Mouse (Mus musculus) kidney, embryonic 16.5 days (tissue): ENCODE measurements around the gene Olfr1380. TPM values are rescaled to one million over a fixed set of nuclear protein-coding genes. Genes with fewer than 3 reads are reported as not detected.
"Not testable (repeated sequence)": the region's sequence is repeated elsewhere in the genome, so short reads cannot be mapped to it uniquely, and the experiment has no call there.

Experiments
- ATAC-seq: fragments of 200-750 bp; cut with Nextera tagmentation; 2 replicates; pipeline ENCODE4 v1.8.0; 2017; ENCODE audit warnings: moderate TSS enrichment; ENCODE audit not compliant: low FRiP score, low TSS enrichment
- H3K27ac ChIP-seq: fragments of 300-500 bp; sonication (generic); 2 replicates; pipeline ENCODE4 v1.5.1; 2014; ENCODE audit warnings: low read length
- H3K27me3 ChIP-seq: fragments of 300-500 bp; sonication (generic); 2 replicates; pipeline ENCODE4 v1.6.1; 2014; ENCODE audit warnings: low read length, control low read depth, mixed read lengths; ENCODE audit not compliant: insufficient read depth
- H3K36me3 ChIP-seq: fragments of 300-500 bp; sonication (generic); 2 replicates; pipeline ENCODE4 v1.6.1; 2014; ENCODE audit warnings: low read length, control low read depth, mixed read lengths; ENCODE audit not compliant: insufficient read depth
- H3K4me1 ChIP-seq: fragments of 300-500 bp; sonication (generic); 2 replicates; pipeline ENCODE4 v1.6.1; 2014; ENCODE audit warnings: low read length, control low read depth, mixed read lengths; ENCODE audit not compliant: insufficient read depth
- H3K4me2 ChIP-seq: fragments of 300-500 bp; sonication (generic); replicated peaks from 2 replicates; pipeline ENCODE4 v1.6.1; 2014; ENCODE audit warnings: low read depth, low read length
- H3K4me3 ChIP-seq: fragments of 300-500 bp; sonication (generic); 2 replicates; pipeline ENCODE4 v1.5.1; 2014; ENCODE audit warnings: mild to moderate bottlenecking, low read length
- H3K9ac ChIP-seq: fragments of 300-500 bp; sonication (generic); replicated peaks from 2 replicates; pipeline ENCODE4 v1.6.1; 2014; ENCODE audit warnings: low read length
- H3K9me3 ChIP-seq: fragments of 300-500 bp; sonication (generic); 2 replicates; pipeline ENCODE4 v1.6.1; 2016; ENCODE audit warnings: low read length, control low read depth
- WGBS: fragments of 180-500 bp; shearing (Covaris S2); extraction: QIAGEN DNeasy Blood & Tissue Kit; methylation state at CpG from one replicate; pipeline ENCODE4 v1.1.7; 2014; 5-methylcytosine and 5-hydroxymethylcytosine counted together
- polyA plus RNA-seq: library from polyadenylated mRNA; unstranded; fragments of >200 nt; fragmentation: Nextera tagmentation; extraction: Ambion mirVana; gene quantifications from 2 replicates; pipeline ENCODE4 v1.2.1, GENCODE M21; 2015

The Olfr1380 gene
- not detected in 2 replicates for polyA plus RNA-seq

GRCm38 (mm10) chr11:49556578-49556977 is at the start of gene Olfr1380:
Gene Olfr1380 (plus strand): TSS chr11:49556878.
- not testable (repeated sequence) for H3K9ac ChIP-seq, H3K9me3 ChIP-seq, H3K27me3 ChIP-seq, H3K4me1 ChIP-seq, H3K4me3 ChIP-seq, H3K36me3 ChIP-seq, H3K4me2 ChIP-seq, H3K27ac ChIP-seq, ATAC-seq
- 76% methylated on average over 5 of the region's 5 CpGs for WGBS

- WGBS: 73% methylated on average over 5 of the region's 5 CpGs
- Histone ChIP-seq H3K27ac (no peak overlapping the region), H3K4me3 (no peak overlapping the region), H3K27me3 (no peaks in the 10 kb centered on the region), H3K9me3 (no peaks in the 10 kb centered on the region), H3K36me3 (no peaks in the 10 kb centered on the region), H3K9ac (no peak overlapping the region), H3K4me1 (no peaks in the 10 kb centered on the region), H3K4me2 (no peak overlapping the region)
- no peak for ATAC-seq
These were observed 38.6 kb upstream of the Olfr1380 start for GRCm38 (mm10) chr11:49518086-49518485.

GRCm38 (mm10) chr11:49519348-49519747 is 37.3 kb upstream of the Olfr1380 start, which contains the start of gene Olfr1383:
Gene Olfr1383 (plus strand): TSS chr11:49519648.
- Histone ChIP-seq H3K4me3 (no peak within 1 kb of the TSS), H3K9ac (no peak within 1 kb of the TSS), H3K9me3 (no peaks in the 10 kb centered on the region), H3K27ac (no peak within 1 kb of the TSS), H3K4me1 (no peaks in the 10 kb centered on the region), H3K4me2 (no peak within 1 kb of the TSS), H3K36me3 (no peaks in the 10 kb centered on the region), H3K27me3 (no peaks in the 10 kb centered on the region)
- ATAC-seq: no peak

- Histone ChIP-seq H3K9me3 (no peaks in the 10 kb centered on the region), H3K36me3 (no peaks in the 10 kb centered on the region), H3K27ac (no peak within 1 kb of the TSS), H3K9ac (no peak within 1 kb of the TSS), H3K4me1 (no peaks in the 10 kb centered on the region), H3K27me3 (no peaks in the 10 kb centered on the region), H3K4me2 (no peak within 1 kb of the TSS), H3K4me3 (no peak within 1 kb of the TSS)
- WGBS: 78% methylated on average over 3 of the region's 3 CpGs
- ATAC-seq: no peak
These were observed 28.7 kb upstream of the Olfr1380 start, which contains the start of gene Olfr1382 for GRCm38 (mm10) chr11:49527947-49528346. Gene Olfr1382 (plus strand): TSS chr11:49528247.

- no peaks in the 10 kb centered on the region for H3K27me3 ChIP-seq
- no peaks in the 10 kb centered on the region for H3K36me3 ChIP-seq
- no peak overlapping the region for H3K9ac ChIP-seq
- no peaks in the 10 kb centered on the region for H3K4me1 ChIP-seq
- no peak for ATAC-seq
- no peak overlapping the region for H3K4me3 ChIP-seq
- no peak overlapping the region for H3K27ac ChIP-seq
- H3K9me3 ChIP-seq: no peaks in the 10 kb centered on the region
- no peak overlapping the region for H3K4me2 ChIP-seq
These were observed 23.9 kb upstream of the Olfr1380 start for GRCm38 (mm10) chr11:49532761-49533160.

GRCm38 (mm10) chr11:49536631-49537030 is 20.0 kb upstream of the Olfr1380 start:
- 0 out of 2 replicates have a peak, but pooled peaks have one; percentile 51 for ATAC-seq
- H3K4me3 ChIP-seq, H3K4me2 ChIP-seq, H3K27ac ChIP-seq, H3K27me3 ChIP-seq, H3K9me3 ChIP-seq, H3K4me1 ChIP-seq, H3K36me3 ChIP-seq, H3K9ac ChIP-seq: not testable (repeated sequence)
- 91% methylated on average over 2 of the region's 2 CpGs for WGBS

GRCm38 (mm10) chr11:49543149-49543548 is 13.5 kb upstream of the Olfr1380 start, which contains the start of gene Olfr1381:
Gene Olfr1381 (plus strand): TSS chr11:49543449.
- H3K9me3 ChIP-seq, H3K4me2 ChIP-seq, ATAC-seq, H3K36me3 ChIP-seq, H3K27me3 ChIP-seq, H3K9ac ChIP-seq, H3K4me3 ChIP-seq, H3K27ac ChIP-seq, H3K4me1 ChIP-seq: not testable (repeated sequence)
- 40% methylated on average over 3 of the region's 3 CpGs for WGBS

GRCm38 (mm10) chr11:49554033-49554432 is 2.6 kb upstream of the Olfr1380 start:
- H3K27ac ChIP-seq, H3K4me3 ChIP-seq, H3K9me3 ChIP-seq, ATAC-seq, H3K9ac ChIP-seq, H3K36me3 ChIP-seq, H3K27me3 ChIP-seq, H3K4me1 ChIP-seq, H3K4me2 ChIP-seq: not testable (repeated sequence)
- 67% methylated on average over 3 of the region's 3 CpGs for WGBS

GRCm38 (mm10) chr11:49575054-49575453 is 18.4 kb downstream of the Olfr1380 start:
- not testable (repeated sequence) for H3K36me3 ChIP-seq, H3K4me3 ChIP-seq, H3K9me3 ChIP-seq, H3K4me1 ChIP-seq, H3K27ac ChIP-seq, ATAC-seq, H3K9ac ChIP-seq, H3K27me3 ChIP-seq, H3K4me2 ChIP-seq
- WGBS: 41% methylated on average over 2 of the region's 2 CpGs

- H3K27me3 ChIP-seq, H3K4me1 ChIP-seq, ATAC-seq, H3K9ac ChIP-seq, H3K4me2 ChIP-seq, H3K9me3 ChIP-seq, H3K36me3 ChIP-seq, H3K27ac ChIP-seq, H3K4me3 ChIP-seq: not testable (repeated sequence)
- WGBS: 78% methylated on average over 8 of the region's 8 CpGs
These were observed 23.8 kb downstream of the Olfr1380 start for GRCm38 (mm10) chr11:49580452-49580851.
